ENCODE assay signal across 29 mouse cellular contexts in the genomic region with DNA sequence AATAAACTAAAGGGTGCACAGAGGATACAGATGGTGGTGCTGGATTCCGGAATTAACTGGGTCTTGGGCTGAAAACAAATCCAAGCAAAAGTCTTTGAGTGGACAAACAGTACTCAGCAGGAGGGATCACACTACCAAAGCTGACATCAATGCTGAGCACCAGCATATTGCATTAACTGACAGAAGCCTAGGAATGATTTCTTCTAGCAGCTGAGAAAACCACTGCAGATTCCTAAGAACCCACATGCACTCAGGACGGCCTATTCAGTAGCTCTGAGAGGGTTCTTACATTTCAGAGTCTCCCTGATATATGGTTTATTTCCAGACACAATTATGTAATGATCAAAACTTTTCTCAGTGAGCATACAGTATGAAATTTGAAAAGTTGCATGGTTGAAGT.
"Had no signal": no experiment of that assay in that cellular context is flagged by ENCODE, and none has a peak within 500 bp of the region (broad histone marks: within the 10 kb centered on the region; RNA-seq: fewer than 3 reads in every experiment).

No protein-coding gene starts in this region.

- H3K36me3 ChIP-seq: limb, embryonic 10.5 days; liver, embryonic 12.5 days; liver, embryonic 13.5 days; liver, embryonic 15.5 days; lung, embryonic 15.5 days; midbrain, embryonic 10.5 days; midbrain, embryonic 12.5 days; midbrain, embryonic 13.5 days had no signal

- H3K27me3 ChIP-seq: limb, embryonic 12.5 days; limb, embryonic 13.5 days; limb, embryonic 15.5 days; liver, embryonic 12.5 days; liver, embryonic 13.5 days; liver, embryonic 15.5 days; lung, embryonic 15.5 days; megakaryocyte, embryonic 14.5 days; midbrain, embryonic 12.5 days; midbrain, embryonic 13.5 days; midbrain, embryonic 15.5 days had no signal

- H3K27ac ChIP-seq: left cerebral cortex, adult 2 months; limb, embryonic 10.5 days; limb, embryonic 12.5 days; limb, embryonic 13.5 days; limb, embryonic 15.5 days; liver, embryonic 12.5 days; liver, embryonic 13.5 days; liver, embryonic 14.5 days; liver, embryonic 15.5 days; lung, embryonic 15.5 days; macrophage; midbrain, embryonic 10.5 days; midbrain, embryonic 12.5 days; midbrain, embryonic 13.5 days; midbrain, embryonic 15.5 days had no signal

- H3K4me1 ChIP-seq: limb, embryonic 10.5 days; limb, embryonic 12.5 days; limb, embryonic 13.5 days; limb, embryonic 15.5 days; liver, embryonic 12.5 days; liver, embryonic 13.5 days; liver, embryonic 15.5 days; lung, embryonic 15.5 days; megakaryocyte, embryonic 14.5 days; midbrain, embryonic 15.5 days had no signal

- DNase-seq: left cerebral cortex, postnatal 4 days; liver; liver, embryonic 13.5 days; liver, postnatal 0 days; lung, adult 18-20 months; lung, adult 2 months; lung, embryonic 14.5 days; lung, postnatal 10 days; lung, postnatal 14 days; lung, postnatal 36 days; lung, postnatal 4 days; midbrain, embryonic 14.5 days had no signal

- H3K4me3 ChIP-seq: left cerebral cortex, adult 2 months; limb, embryonic 10.5 days; limb, embryonic 12.5 days; limb, embryonic 13.5 days; limb, embryonic 15.5 days; liver, embryonic 12.5 days; liver, embryonic 13.5 days; liver, embryonic 15.5 days; lung, embryonic 15.5 days; megakaryocyte, embryonic 14.5 days; midbrain, embryonic 10.5 days; midbrain, embryonic 12.5 days; midbrain, embryonic 13.5 days; midbrain, embryonic 15.5 days had no signal

- H3K4me2 ChIP-seq: limb, embryonic 12.5 days; limb, embryonic 13.5 days; limb, embryonic 15.5 days; liver, embryonic 11.5 days; liver, embryonic 12.5 days; liver, embryonic 13.5 days; liver, embryonic 15.5 days; lung, embryonic 14.5 days; lung, embryonic 15.5 days; midbrain, embryonic 11.5 days; midbrain, embryonic 12.5 days; midbrain, embryonic 13.5 days; midbrain, embryonic 15.5 days had no signal
